Mouse (Mus musculus) hindbrain, postnatal 0 days (tissue): ENCODE measurements around the gene Ercc2. TPM values are rescaled to one million over a fixed set of nuclear protein-coding genes. Genes with fewer than 3 reads are reported as not detected.

Experiments used
- ATAC-seq: fragments of 200-750 bp; cut with Nextera tagmentation; 2 replicates; pipeline ENCODE4 v1.8.0; 2017; ENCODE audit warnings: mild to moderate bottlenecking, moderate TSS enrichment, moderate library complexity
- DNase-seq: peaks from one replicate; pipeline ENCODE4 v3.0.0-alpha.2; 2015; ENCODE audit warnings: low spot score
- H3K27ac ChIP-seq: fragments of 300-500 bp; sonication (generic); 2 replicates; pipeline ENCODE4 v1.5.1; 2014; ENCODE audit warnings: mild to moderate bottlenecking
- H3K27me3 ChIP-seq: fragments of 300-500 bp; sonication (generic); 2 replicates; pipeline ENCODE4 v1.6.1; 2014; ENCODE audit warnings: low read length, mixed read lengths; ENCODE audit not compliant: insufficient read depth
- H3K36me3 ChIP-seq: fragments of 300-500 bp; sonication (generic); 2 replicates; pipeline ENCODE4 v1.6.1; 2014; ENCODE audit warnings: low read length, mixed read lengths; ENCODE audit not compliant: insufficient read depth
- H3K4me1 ChIP-seq: fragments of 300-500 bp; sonication (generic); 2 replicates; pipeline ENCODE4 v1.6.1; 2014; ENCODE audit warnings: antibody characterized with exemption, low read length, mixed read lengths; ENCODE audit not compliant: insufficient read depth
- H3K4me2 ChIP-seq: fragments of 300-500 bp; sonication (generic); 2 replicates; pipeline ENCODE4 v1.6.1; 2014; ENCODE audit warnings: low read depth, mild to moderate bottlenecking, low read length, moderate library complexity, mixed read lengths
- H3K4me3 ChIP-seq: fragments of 300-500 bp; sonication (generic); 2 replicates; pipeline ENCODE4 v1.5.1; 2014; ENCODE audit warnings: low read length
- H3K9ac ChIP-seq: fragments of 300-500 bp; sonication (generic); replicated peaks from 2 replicates; pipeline ENCODE4 v1.6.1; 2014; ENCODE audit warnings: mild to moderate bottlenecking, low read length, moderate library complexity, mixed read lengths
- H3K9me3 ChIP-seq: fragments of 300-500 bp; sonication (generic); 2 replicates; pipeline ENCODE4 v1.6.1; 2016; ENCODE audit warnings: low read length, mixed read lengths
- CTCF ChIP-seq: IDR thresholded peaks from 2 replicates; pipeline ENCODE4 v1.5.1; 2016; ENCODE audit warnings: antibody characterized with exemption, control low read depth, low read depth
- WGBS: fragments of 180-500 bp; shearing (Covaris S2); extraction: QIAGEN DNeasy Blood & Tissue Kit; methylation state at CpG from one replicate; pipeline ENCODE4 v1.1.7; 2014; 5-methylcytosine and 5-hydroxymethylcytosine counted together
- polyA plus RNA-seq: library from polyadenylated mRNA; unstranded; fragments of >200 nt; fragmentation: Nextera tagmentation; extraction: Ambion mirVana; gene quantifications from 2 replicates; pipeline ENCODE4 v1.2.1, GENCODE M21; 2015
- total RNA-seq: library from RNA; depleted of rRNA; stranded (reverse); fragments of >200 nt; gene quantifications from 2 replicates; pipeline ENCODE4 v1.2.3, GENCODE M21; 2014

The Ercc2 gene
- total and polyA plus RNA-seq, 2 experiments from 2014 or later: 19.9 to 57.3 TPM

- Histone ChIP-seq H3K9me3 (no peaks in the 10 kb centered on the region), H3K36me3 (no peaks in the 10 kb centered on the region), H3K27ac (no peak overlapping the region), H3K4me2 (no peak overlapping the region), H3K4me1 (no peaks in the 10 kb centered on the region), H3K9ac (no peak overlapping the region), H3K4me3 (no peak overlapping the region), H3K27me3 (0 out of 2 replicates have a peak, but pooled peaks cover 5% of the 10 kb centered on the region)
- no peak for TF ChIP-seq CTCF
- no peak for ATAC-seq
- DNase-seq: no peak
- 82% methylated on average over 4 of the region's 4 CpGs for WGBS
Measured at GRCm38 (mm10) chr7:19365376-19365775, 16.4 kb upstream of the Ercc2 start.

GRCm38 (mm10) chr7:19368380-19368779, 13.4 kb upstream of the Ercc2 start:
- Histone ChIP-seq H3K27me3 (0 out of 2 replicates have a peak, but pooled peaks cover 5% of the 10 kb centered on the region), H3K4me1 (no peaks in the 10 kb centered on the region), H3K4me3 (no peak overlapping the region), H3K27ac (no peak overlapping the region), H3K36me3 (no peaks in the 10 kb centered on the region), H3K9me3 (no peaks in the 10 kb centered on the region), H3K4me2 (no peak overlapping the region), H3K9ac (no peak overlapping the region)
- ATAC-seq (no peak), DNase-seq (no peak)
- 24% methylated on average over 16 of the region's 16 CpGs for WGBS
- TF ChIP-seq CTCF: no peak

- peak; percentile 78 for DNase-seq
- H3K4me3 ChIP-seq: peak overlapping the region; percentile 39
- peak overlapping the region; percentile 70 for H3K4me2 ChIP-seq
- H3K27ac ChIP-seq: no peak overlapping the region
- H3K9ac ChIP-seq: peak overlapping the region; percentile 54
- no peaks in the 10 kb centered on the region for H3K36me3 ChIP-seq
- peak; percentile 88 for TF ChIP-seq CTCF
- 0 out of 2 replicates have a peak, but pooled peaks cover 5% of the 10 kb centered on the region for H3K27me3 ChIP-seq
- ATAC-seq: peak; percentile 82
- no peaks in the 10 kb centered on the region for H3K9me3 ChIP-seq
- WGBS: 12% methylated on average over 46 of the region's 46 CpGs
- H3K4me1 ChIP-seq: no peaks in the 10 kb centered on the region
Measured at GRCm38 (mm10) chr7:19369823-19370425, 11.9 kb upstream of the Ercc2 start.

GRCm38 (mm10) chr7:19373367-19373766, 8.4 kb upstream of the Ercc2 start:
- no peak overlapping the region for H3K27ac ChIP-seq
- H3K9me3 ChIP-seq: no peaks in the 10 kb centered on the region
- DNase-seq (no peak), ATAC-seq (no peak)
- TF ChIP-seq CTCF: no peak
- no peak overlapping the region for H3K4me2 ChIP-seq
- no peak overlapping the region for H3K9ac ChIP-seq
- 0 out of 2 replicates have a peak, but pooled peaks cover 5% of the 10 kb centered on the region for H3K27me3 ChIP-seq
- WGBS: 85% methylated on average over 2 of the region's 2 CpGs
- no peaks in the 10 kb centered on the region for H3K4me1 ChIP-seq
- H3K4me3 ChIP-seq: no peak overlapping the region
- H3K36me3 ChIP-seq: no peaks in the 10 kb centered on the region

GRCm38 (mm10) chr7:19375368-19375767, 6.4 kb upstream of the Ercc2 start:
- TF ChIP-seq CTCF: no peak
- WGBS: 86% methylated on average over 18 of the region's 18 CpGs
- Histone ChIP-seq H3K36me3 (no peaks in the 10 kb centered on the region), H3K4me2 (no peak overlapping the region), H3K4me1 (no peaks in the 10 kb centered on the region), H3K27me3 (no peaks in the 10 kb centered on the region), H3K4me3 (no peak overlapping the region), H3K27ac (no peak overlapping the region), H3K9ac (no peak overlapping the region), H3K9me3 (no peaks in the 10 kb centered on the region)
- no peak for ATAC-seq
- no peak for DNase-seq

- H3K4me2 ChIP-seq: no peak overlapping the region
- no peak for DNase-seq
- no peak for ATAC-seq
- no peaks in the 10 kb centered on the region for H3K4me1 ChIP-seq
- no peak overlapping the region for H3K27ac ChIP-seq
- no peaks in the 10 kb centered on the region for H3K9me3 ChIP-seq
- no peak for TF ChIP-seq CTCF
- H3K4me3 ChIP-seq: no peak overlapping the region
- no peaks in the 10 kb centered on the region for H3K27me3 ChIP-seq
- H3K9ac ChIP-seq: no peak overlapping the region
- WGBS: 88% methylated on average over 4 of the region's 4 CpGs
- H3K36me3 ChIP-seq: no peaks in the 10 kb centered on the region
Measured at GRCm38 (mm10) chr7:19376019-19376418, 5.8 kb upstream of the Ercc2 start.

- no peak for DNase-seq
- ATAC-seq: no peak
- Histone ChIP-seq H3K9me3 (no peaks in the 10 kb centered on the region), H3K36me3 (no peaks in the 10 kb centered on the region), H3K4me2 (no peak overlapping the region), H3K27me3 (no peaks in the 10 kb centered on the region), H3K4me3 (no peak overlapping the region), H3K27ac (no peak overlapping the region), H3K4me1 (no peaks in the 10 kb centered on the region; the same call in 1 of the 2 replicates), H3K9ac (no peak overlapping the region)
- WGBS: 80% methylated on average over 8 of the region's 8 CpGs
- no peak for TF ChIP-seq CTCF
Measured at GRCm38 (mm10) chr7:19378049-19378448, 3.8 kb upstream of the Ercc2 start.
